Mouse (Mus musculus) kidney, postnatal 0 days (tissue): Measurements from ENCODE around the gene Opn4. TPM values are rescaled to one million over a fixed set of nuclear protein-coding genes. Genes with fewer than 3 reads are reported as not detected.

Experiments
- ATAC-seq: fragments of 200-750 bp; cut with Nextera tagmentation; replicated peaks from 2 replicates; pipeline ENCODE4 v1.8.0; 2017; ENCODE audit warnings: low read depth, moderate number of reproducible peaks, moderate TSS enrichment, moderate library complexity; ENCODE audit not compliant: low FRiP score
- DNase-seq: peaks from one replicate; pipeline ENCODE4 v3.0.0-alpha.2; 2016; ENCODE audit warnings: low spot score
- H3K27ac ChIP-seq: fragments of 300-500 bp; sonication (generic); 2 replicates; pipeline ENCODE4 v1.5.1; 2014; ENCODE audit warnings: mild to moderate bottlenecking
- H3K27me3 ChIP-seq: fragments of 300-500 bp; sonication (generic); 2 replicates; pipeline ENCODE4 v1.6.1; 2014; ENCODE audit warnings: low read length, mixed read lengths; ENCODE audit not compliant: insufficient read depth
- H3K36me3 ChIP-seq: fragments of 300-500 bp; sonication (generic); 2 replicates; pipeline ENCODE4 v1.6.1; 2014; ENCODE audit warnings: low read length, mixed read lengths; ENCODE audit not compliant: insufficient read depth
- H3K4me1 ChIP-seq: fragments of 300-500 bp; sonication (generic); replicated peaks from 2 replicates; pipeline ENCODE4 v1.6.1; 2014; ENCODE audit warnings: antibody characterized with exemption, low read length, mixed read lengths; ENCODE audit not compliant: insufficient read depth
- H3K4me2 ChIP-seq: fragments of 300-500 bp; sonication (generic); 2 replicates; pipeline ENCODE4 v1.6.1; 2014; ENCODE audit warnings: mild to moderate bottlenecking, low read length, moderate library complexity, mixed read lengths
- H3K4me3 ChIP-seq: fragments of 300-500 bp; sonication (generic); replicated peaks from 2 replicates; pipeline ENCODE4 v1.5.1; 2014; ENCODE audit warnings: low read depth, low read length
- H3K9ac ChIP-seq: fragments of 300-500 bp; sonication (generic); 2 replicates; pipeline ENCODE4 v1.6.1; 2014; ENCODE audit warnings: low read depth, low read length
- H3K9me3 ChIP-seq: fragments of 300-500 bp; sonication (generic); replicated peaks from 2 replicates; pipeline ENCODE4 v1.6.1; 2016; ENCODE audit warnings: low read length, inconsistent platforms, mixed read lengths
- CTCF ChIP-seq: IDR thresholded peaks from 2 replicates; pipeline ENCODE4 v1.5.1; 2016; ENCODE audit warnings: antibody characterized with exemption, low read depth, mild to moderate bottlenecking, moderate library complexity
- WGBS: fragments of 180-500 bp; shearing (Covaris S2); extraction: QIAGEN DNeasy Blood & Tissue Kit; methylation state at CpG from one replicate; pipeline ENCODE4 v1.1.7; 2014; 5-methylcytosine and 5-hydroxymethylcytosine counted together
- polyA plus RNA-seq: library from polyadenylated mRNA; unstranded; fragments of >200 nt; fragmentation: Nextera tagmentation; extraction: Ambion mirVana; gene quantifications from 2 replicates; pipeline ENCODE4 v1.2.1, GENCODE M21; 2015

Opn4 gene
- polyA plus RNA-seq, 1 experiment from 2014 or later = 0.22 TPM

GRCm38 (mm10) chr14:34544001-34544400, 55.9 kb downstream of the Opn4 start:
- 94% methylated on average over 6 of the region's 6 CpGs for WGBS
- Histone ChIP-seq H3K9me3 (no peaks in the 10 kb centered on the region), H3K36me3 (no peaks in the 10 kb centered on the region), H3K4me2 (no peak overlapping the region), H3K9ac (no peak overlapping the region), H3K4me1 (0 out of 2 replicates have a peak, but pooled peaks cover 3% of the 10 kb centered on the region), H3K27ac (no peak overlapping the region), H3K27me3 (0 out of 2 replicates have a peak, but pooled peaks cover 3% of the 10 kb centered on the region), H3K4me3 (no peak overlapping the region)
- DNase-seq = no peak
- no peak for ATAC-seq
- no peak for TF ChIP-seq CTCF

GRCm38 (mm10) chr14:34543596-34543995, 56.3 kb downstream of the Opn4 start:
- no peak overlapping the region for H3K27ac ChIP-seq
- 0 out of 2 replicates have a peak, but pooled peaks cover 3% of the 10 kb centered on the region for H3K4me1 ChIP-seq
- 91% methylated on average over 6 of the region's 6 CpGs for WGBS
- H3K4me2 ChIP-seq = no peak overlapping the region
- TF ChIP-seq CTCF = no peak
- H3K9me3 ChIP-seq = no peaks in the 10 kb centered on the region
- H3K4me3 ChIP-seq = no peak overlapping the region
- DNase-seq (no peak), ATAC-seq (no peak)
- H3K27me3 ChIP-seq = 0 out of 2 replicates have a peak, but pooled peaks cover 3% of the 10 kb centered on the region
- no peaks in the 10 kb centered on the region for H3K36me3 ChIP-seq
- H3K9ac ChIP-seq = no peak overlapping the region

GRCm38 (mm10) chr14:34541896-34542295, 58.0 kb downstream of the Opn4 start:
- Histone ChIP-seq H3K27ac (no peak overlapping the region), H3K4me3 (no peak overlapping the region), H3K36me3 (no peaks in the 10 kb centered on the region), H3K4me2 (no peak overlapping the region), H3K27me3 (0 out of 2 replicates have a peak, but pooled peaks cover 3% of the 10 kb centered on the region), H3K9me3 (no peaks in the 10 kb centered on the region), H3K9ac (no peak overlapping the region), H3K4me1 (0 out of 2 replicates have a peak, but pooled peaks cover 3% of the 10 kb centered on the region)
- 80% methylated on average over 5 of the region's 5 CpGs for WGBS
- TF ChIP-seq CTCF = no peak
- DNase-seq = no peak
- no peak for ATAC-seq

- ATAC-seq (peak; percentile 94), DNase-seq (peak; percentile 98)
- Histone ChIP-seq H3K27ac (peak overlapping the region; percentile 87), H3K4me2 (peak overlapping the region; percentile 43), H3K4me1 (0 out of 2 replicates have a peak, but pooled peaks cover 3% of the 10 kb centered on the region), H3K9ac (0 out of 2 replicates have a peak overlapping the region, but pooled peaks have one; percentile 37), H3K27me3 (0 out of 2 replicates have a peak, but pooled peaks cover 3% of the 10 kb centered on the region), H3K9me3 (no peaks in the 10 kb centered on the region), H3K36me3 (no peaks in the 10 kb centered on the region), H3K4me3 (no peak overlapping the region)
- WGBS = 8% methylated on average over 17 of the region's 17 CpGs
- no peak for TF ChIP-seq CTCF
These were observed 59.2 kb downstream of the Opn4 start for GRCm38 (mm10) chr14:34540685-34541162.

Other genes with a start within 250 kb of the Opn4 start
- 8.1 and 15.2 TPM in 2 replicates for gene Fam25c, start 244.7 kb downstream of the Opn4 start, polyA plus RNA-seq
- 5.3 and 5.5 TPM in 2 replicates for gene Sncg, start 225.4 kb downstream of the Opn4 start, polyA plus RNA-seq
- gene Mmrn2, start 224.7 kb downstream of the Opn4 start, polyA plus RNA-seq = 16.2 and 17.1 TPM in 2 replicates
- gene Bmpr1a, start 96.8 kb downstream of the Opn4 start, polyA plus RNA-seq = 35.8 and 37.1 TPM in 2 replicates
- not detected in 2 replicates for gene 9230112D13Rik, start 77.3 kb downstream of the Opn4 start, polyA plus RNA-seq
- 0.50 and 0.51 TPM in 2 replicates for gene Ldb3, start 11.5 kb downstream of the Opn4 start, polyA plus RNA-seq
- gene Wapl, start 73.8 kb upstream of the Opn4 start, polyA plus RNA-seq = 23.7 and 25.0 TPM in 2 replicates
- gene Grid1, start 220.0 kb upstream of the Opn4 start, polyA plus RNA-seq = 0.65 and 0.91 TPM in 2 replicates